In the genomic region with DNA sequence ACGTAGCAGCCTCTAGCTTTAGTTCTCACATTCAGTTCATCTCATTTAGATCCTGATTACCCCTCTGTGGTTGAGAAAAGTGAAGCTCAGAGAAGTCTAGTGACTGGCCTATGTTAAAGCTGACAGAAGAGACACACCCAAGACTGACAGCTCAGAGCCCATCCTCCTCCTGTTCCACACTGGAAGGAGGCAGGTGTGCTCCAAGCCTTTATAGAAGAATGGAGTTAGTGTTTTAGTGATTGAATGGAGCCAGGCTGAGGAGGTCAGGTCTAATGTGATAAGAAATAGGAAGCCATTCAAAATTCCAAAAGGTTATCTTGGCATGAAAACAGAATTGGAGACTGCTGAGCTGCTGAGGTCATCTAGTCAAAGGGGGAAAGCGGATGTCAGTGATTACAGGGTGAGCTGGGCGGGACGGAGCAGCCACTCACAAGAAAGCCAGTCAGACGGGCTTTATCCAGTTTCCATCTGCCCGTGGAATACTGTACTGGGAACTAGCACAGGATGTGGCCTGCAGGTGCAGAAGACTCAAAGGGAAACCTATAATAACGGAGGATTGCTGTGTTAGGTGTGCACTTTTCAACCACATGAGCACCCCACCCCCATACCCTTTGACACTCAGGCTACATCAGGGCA, we compare ENCODE assay signal across 1 mouse cellular context.
TF ChIP-seq lines count a peak whose summit lies in the region.

No protein-coding gene starts in this region.

TF ChIP-seq in CH12.LX, 34 proteins besides CTCF, POLR2A, EP300 and RAD21 (continued from another document):
- TF ChIP-seq ZNF384 (IDR thresholded peaks at IDR 0.05; ENCODE audit: low read depth, low read length) (no peak), POLR2AphosphoS2 (IDR thresholded peaks at IDR 0.05; ENCODE audit: low read depth, low read length) (no peak), MYC (IDR thresholded peaks at IDR 0.05; ENCODE audit: low read depth, low read length) (no peak), USF1 (IDR thresholded peaks at IDR 0.05; ENCODE audit: low read depth, low read length) (no peak), KAT2A (IDR thresholded peaks at IDR 0.05; ENCODE audit: insufficient replicate concordance, low read length) (no peak), MAZ (IDR thresholded peaks at IDR 0.05; ENCODE audit: low read depth, low read length) (no peak), TBP (conservative IDR thresholded peaks at IDR 0.05; ENCODE audit: low read depth, low read length) (no peak), JUND (conservative IDR thresholded peaks at IDR 0.05; ENCODE audit: low read depth, low read length) (no peak)
